Mouse (Mus musculus) midbrain, embryonic 14.5 days (tissue): Measurements from ENCODE around the gene Vps39. TPM values are rescaled to one million over a fixed set of nuclear protein-coding genes. Genes with fewer than 3 reads are reported as not detected.

Experiments used
- ATAC-seq: fragments of 200-750 bp; cut with Nextera tagmentation; 2 replicates; pipeline ENCODE4 v1.8.0; 2017; ENCODE audit warnings: moderate number of reproducible peaks, moderate library complexity; ENCODE audit not compliant: low FRiP score, low TSS enrichment
- DNase-seq: peaks from one replicate; pipeline ENCODE4 v3.0.0-alpha.2; 2015
- H3K27ac ChIP-seq: fragments of 300-500 bp; sonication (generic); replicated peaks from 2 replicates; pipeline ENCODE4 v1.5.1; 2014; ENCODE audit warnings: mild to moderate bottlenecking, low read depth, low read length, moderate library complexity
- H3K27me3 ChIP-seq: fragments of 300-500 bp; sonication (generic); 2 replicates; pipeline ENCODE4 v1.6.1; 2014; ENCODE audit warnings: low read length, control low read depth, mixed read lengths; ENCODE audit not compliant: control insufficient read depth, insufficient read depth
- H3K36me3 ChIP-seq: fragments of 300-500 bp; sonication (generic); 2 replicates; pipeline ENCODE4 v1.6.1; 2014; ENCODE audit warnings: low read length, control low read depth; ENCODE audit not compliant: control insufficient read depth, insufficient read depth
- H3K4me1 ChIP-seq: fragments of 300-500 bp; sonication (generic); 2 replicates; pipeline ENCODE4 v1.6.1; 2014; ENCODE audit warnings: mild to moderate bottlenecking, antibody characterized with exemption, low read length, control low read depth; ENCODE audit not compliant: control insufficient read depth, insufficient read depth
- H3K4me2 ChIP-seq: fragments of 300-500 bp; sonication (generic); 2 replicates; pipeline ENCODE4 v1.6.1; 2014; ENCODE audit warnings: mild to moderate bottlenecking, low read length, moderate library complexity
- H3K4me3 ChIP-seq: fragments of 300-500 bp; sonication (generic); replicated peaks from 2 replicates; pipeline ENCODE4 v1.5.1; 2014; ENCODE audit warnings: low read depth, low read length
- H3K9ac ChIP-seq: fragments of 300-500 bp; sonication (generic); replicated peaks from 2 replicates; pipeline ENCODE4 v1.6.1; 2014; ENCODE audit warnings: mild to moderate bottlenecking, low read length, moderate library complexity
- H3K9me3 ChIP-seq: fragments of 300-500 bp; sonication (generic); 2 replicates; pipeline ENCODE4 v1.6.1; 2016; ENCODE audit warnings: low read length, control low read depth, mixed read lengths; ENCODE audit not compliant: control insufficient read depth
- WGBS: fragments of 180-500 bp; shearing (Covaris S2); extraction: QIAGEN DNeasy Blood & Tissue Kit; methylation state at CpG from one replicate; pipeline ENCODE4 v1.1.7; 2014; 5-methylcytosine and 5-hydroxymethylcytosine counted together
- polyA plus RNA-seq: library from polyadenylated mRNA; unstranded; fragments of >200 nt; fragmentation: Nextera tagmentation; extraction: Ambion mirVana; gene quantifications from 2 replicates; pipeline ENCODE4 v1.2.1, GENCODE M21; 2014

Gene Vps39
- 43.1 and 55.5 TPM in 2 replicates for polyA plus RNA-seq

DNA sequence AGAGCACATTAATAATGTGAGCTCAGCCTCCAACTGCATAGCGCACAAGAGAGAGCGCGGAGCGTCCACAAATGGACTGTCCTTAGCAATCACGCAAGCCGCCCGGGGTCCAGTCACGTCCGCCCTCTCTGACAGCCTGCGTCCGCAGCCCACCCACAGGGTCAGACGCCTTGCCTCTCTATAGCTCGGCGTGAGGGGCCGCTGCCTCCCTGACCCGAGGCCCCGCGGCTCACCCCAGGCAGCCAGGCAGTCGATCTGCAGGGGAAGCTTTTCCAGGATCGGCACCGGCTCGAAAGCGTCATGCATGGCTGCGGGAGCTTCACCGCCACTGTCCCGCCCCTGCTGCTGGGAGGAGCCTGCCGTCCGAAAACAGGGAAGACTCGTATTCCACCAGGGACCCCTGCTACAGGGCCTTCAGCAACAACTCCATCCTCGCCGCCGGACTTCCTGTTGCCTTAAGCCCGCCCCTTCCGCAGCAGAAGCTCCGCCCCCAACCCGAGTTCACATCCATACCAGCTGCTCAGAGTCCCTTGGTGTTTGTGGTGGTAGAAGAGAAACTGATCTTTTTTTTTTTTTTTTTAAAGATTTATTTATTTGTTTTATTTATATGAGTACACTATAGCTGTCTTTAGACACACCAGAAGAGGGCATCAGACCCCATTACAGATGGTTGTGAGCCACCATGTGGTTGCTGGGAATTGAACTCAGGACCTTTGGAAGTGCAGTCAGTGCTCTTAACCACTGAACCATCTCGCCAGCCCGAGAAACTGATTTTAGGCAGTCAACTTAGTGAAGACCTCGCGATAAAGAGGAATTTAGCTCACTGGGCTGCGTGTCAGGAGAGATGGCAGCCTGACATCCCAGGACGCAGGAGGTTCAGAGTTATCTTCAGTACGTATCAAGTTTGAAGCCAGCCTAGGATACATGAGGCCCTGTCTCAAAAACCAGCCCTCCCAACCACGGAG is at the start of gene Vps39:
Gene Vps39, minus strand, starts transcription at position 456 of the 965 bp plus-strand sequence.
- Histone ChIP-seq H3K9me3 (no peaks in the 10 kb centered on the region), H3K4me1 (peaks cover 19% of the 10 kb centered on the region), H3K36me3 (peaks cover 34% of the 10 kb centered on the region), H3K4me2 (peak within 1 kb of the TSS; percentile 73), H3K27me3 (no peaks in the 10 kb centered on the region), H3K9ac (peak within 1 kb of the TSS; percentile 93), H3K27ac (peak within 1 kb of the TSS; percentile 78), H3K4me3 (peak within 1 kb of the TSS; percentile 95)
- ATAC-seq, result peak; percentile 92
- 11% methylated on average over 44 of the region's 44 CpGs for WGBS
- DNase-seq, result peak; percentile 94

DNA sequence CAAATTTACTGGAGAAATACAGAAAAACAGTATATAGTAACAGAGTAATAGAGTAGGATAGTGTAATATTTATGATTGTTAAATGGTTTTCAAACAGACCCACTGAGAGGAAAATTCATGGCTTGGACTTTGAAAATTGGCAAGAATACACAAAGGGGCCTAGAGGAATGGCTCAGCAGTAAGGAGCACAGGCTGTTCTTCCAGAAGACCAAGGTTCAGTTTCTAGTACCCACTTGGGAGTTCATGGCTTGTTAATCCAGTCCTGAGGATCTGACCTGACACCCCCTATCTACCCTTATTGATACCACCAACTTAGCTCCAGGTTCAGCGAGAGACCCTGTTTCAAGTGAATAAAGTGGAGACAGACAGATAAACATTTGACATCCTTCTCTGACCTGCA is 45.0 kb upstream of the Vps39 start:
- Histone ChIP-seq H3K9ac (no peak overlapping the region), H3K9me3 (no peaks in the 10 kb centered on the region), H3K4me2 (no peak overlapping the region), H3K36me3 (peaks cover 47% of the 10 kb centered on the region), H3K4me3 (no peak overlapping the region), H3K27me3 (no peaks in the 10 kb centered on the region), H3K27ac (no peak overlapping the region), H3K4me1 (peaks cover 7% of the 10 kb centered on the region; the same call in 1 of the 2 replicates)
- ATAC-seq (no peak), DNase-seq (no peak)
- WGBS, result 95% methylated on average over 1 of the region's 1 CpGs

DNA sequence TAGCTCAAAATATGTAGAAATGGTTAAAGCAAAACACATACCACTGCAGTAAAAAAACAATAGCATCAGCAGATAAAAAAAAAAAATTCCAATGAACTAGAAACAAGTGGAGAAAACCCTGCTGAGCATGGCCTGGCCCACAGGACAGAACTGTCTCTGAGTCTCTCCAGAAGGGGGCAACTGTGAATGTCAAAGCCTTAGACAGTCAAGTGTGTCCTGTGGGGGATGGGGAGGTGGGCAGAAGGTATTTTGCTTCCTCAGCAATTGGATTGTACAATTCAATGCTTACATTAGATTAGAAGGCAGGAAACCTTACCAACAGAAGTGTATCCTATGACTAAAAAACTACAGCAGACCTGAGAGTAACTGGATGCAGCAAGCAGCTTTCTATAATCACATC is 39.5 kb upstream of the Vps39 start:
- no peak overlapping the region for H3K27ac ChIP-seq

DNA sequence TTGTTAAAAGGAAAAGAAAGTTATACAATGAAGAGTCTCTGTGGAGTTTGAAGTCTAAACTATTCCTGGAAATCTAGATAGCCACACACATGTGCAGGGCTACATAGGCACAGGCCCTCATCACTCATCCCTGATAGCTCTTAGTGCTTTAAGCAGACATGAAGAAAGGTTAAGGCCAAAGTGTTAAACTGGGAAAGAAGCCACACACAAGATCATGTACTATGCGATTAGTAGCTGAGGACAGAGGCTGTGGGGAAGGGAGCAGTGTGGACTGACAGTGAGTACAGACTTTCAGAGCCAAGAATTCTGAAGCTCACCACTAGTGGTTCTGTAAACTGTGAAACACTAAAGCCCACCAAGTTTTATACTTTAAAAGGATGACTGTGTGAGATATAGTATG is 38.0 kb upstream of the Vps39 start:
- no peak for ATAC-seq
- H3K36me3 ChIP-seq, result peaks cover 68% of the 10 kb centered on the region

More for the DNA sequence above, 39.5 kb upstream of the Vps39 start:
- DNase-seq, result no peak
- peaks cover 76% of the 10 kb centered on the region for H3K36me3 ChIP-seq
- H3K9ac ChIP-seq, result no peak overlapping the region
- no peaks in the 10 kb centered on the region for H3K27me3 ChIP-seq
- no peak overlapping the region for H3K4me3 ChIP-seq
- no peak for ATAC-seq
- H3K4me1 ChIP-seq, result no peaks in the 10 kb centered on the region
- no peaks in the 10 kb centered on the region for H3K9me3 ChIP-seq
- H3K4me2 ChIP-seq, result no peak overlapping the region

DNA sequence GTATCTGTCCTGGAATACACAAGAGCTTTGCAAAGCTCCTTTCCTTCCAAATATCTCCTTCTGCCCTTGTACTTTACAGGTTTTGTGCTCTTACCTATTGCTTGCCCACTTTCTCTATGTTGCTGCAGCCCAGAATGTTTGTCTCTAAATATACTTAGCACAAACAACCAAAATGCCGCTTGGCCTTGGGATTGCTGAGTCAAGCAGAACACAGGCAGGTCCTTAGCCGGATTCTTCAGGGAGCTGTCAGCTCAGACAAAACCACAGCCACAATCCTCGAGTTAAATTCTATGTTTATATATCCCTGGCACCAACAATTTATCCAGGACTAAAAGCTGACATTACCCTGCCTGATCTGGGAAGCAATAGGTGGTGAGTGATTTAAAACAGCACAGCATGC is 36.4 kb upstream of the Vps39 start:
- no peak overlapping the region for H3K4me3 ChIP-seq
- DNase-seq, result no peak
- 94% methylated on average over 3 of the region's 3 CpGs for WGBS
- H3K4me1 ChIP-seq, result no peaks in the 10 kb centered on the region
- H3K27me3 ChIP-seq, result no peaks in the 10 kb centered on the region
- peaks cover 62% of the 10 kb centered on the region for H3K36me3 ChIP-seq
- no peak for ATAC-seq
- H3K27ac ChIP-seq, result no peak overlapping the region
- no peak overlapping the region for H3K4me2 ChIP-seq
- no peaks in the 10 kb centered on the region for H3K9me3 ChIP-seq
- no peak overlapping the region for H3K9ac ChIP-seq

More for the DNA sequence above, 38.0 kb upstream of the Vps39 start:
- H3K27me3 ChIP-seq, result no peaks in the 10 kb centered on the region
- H3K4me3 ChIP-seq, result no peak overlapping the region
- H3K9me3 ChIP-seq, result no peaks in the 10 kb centered on the region
- no peak overlapping the region for H3K9ac ChIP-seq
- WGBS, result 98% methylated on average over 1 of the region's 1 CpGs
- H3K4me1 ChIP-seq, result no peaks in the 10 kb centered on the region
- no peak for DNase-seq
- no peak overlapping the region for H3K27ac ChIP-seq
- no peak overlapping the region for H3K4me2 ChIP-seq

DNA sequence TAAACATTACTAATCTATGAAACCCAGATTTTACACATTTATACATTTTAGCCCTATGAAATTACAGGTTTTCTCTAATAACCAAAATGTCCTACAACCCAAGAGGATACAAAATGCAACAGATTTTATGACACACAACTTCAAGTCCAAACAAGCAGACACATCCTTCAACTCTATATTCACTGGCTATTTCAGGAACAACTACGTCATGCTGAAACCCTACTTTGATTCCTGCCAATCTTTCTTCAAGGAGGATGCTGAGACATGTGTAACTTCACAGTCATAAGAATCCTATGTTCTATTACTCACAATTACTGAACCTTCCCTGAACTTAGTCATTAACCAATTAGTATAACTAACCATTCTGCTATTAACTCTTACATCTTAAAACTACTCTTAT is 34.4 kb upstream of the Vps39 start:
- H3K4me2 ChIP-seq, result no peak overlapping the region
- H3K9me3 ChIP-seq, result no peaks in the 10 kb centered on the region
- 98% methylated on average over 1 of the region's 1 CpGs for WGBS
- H3K4me1 ChIP-seq, result no peaks in the 10 kb centered on the region
- DNase-seq (no peak), ATAC-seq (no peak)
- peaks cover 60% of the 10 kb centered on the region for H3K36me3 ChIP-seq
- no peak overlapping the region for H3K27ac ChIP-seq
- H3K4me3 ChIP-seq, result no peak overlapping the region
- no peaks in the 10 kb centered on the region for H3K27me3 ChIP-seq
- no peak overlapping the region for H3K9ac ChIP-seq

DNA sequence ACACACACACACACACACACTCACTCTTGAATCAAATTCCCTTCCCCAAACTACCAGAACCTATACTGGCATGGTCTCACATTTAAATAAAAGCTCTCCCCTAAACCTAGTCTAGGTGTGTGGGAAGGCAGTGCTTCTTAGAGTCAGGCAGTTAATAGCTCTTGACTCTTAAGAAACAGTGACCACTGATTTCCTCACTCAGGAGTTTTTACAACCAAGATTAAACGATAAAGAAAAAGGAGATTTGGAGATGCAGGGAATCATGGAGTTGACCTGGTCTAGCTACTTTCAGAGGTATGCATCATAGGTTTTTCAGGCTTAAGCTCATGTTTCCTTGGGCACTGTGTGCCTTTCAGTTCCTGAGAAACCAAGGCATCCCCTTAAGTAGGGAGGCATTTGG is 33.3 kb upstream of the Vps39 start:
- Histone ChIP-seq H3K36me3 (peaks cover 64% of the 10 kb centered on the region), H3K9ac (no peak overlapping the region), H3K4me3 (no peak overlapping the region), H3K27ac (no peak overlapping the region), H3K4me1 (no peaks in the 10 kb centered on the region), H3K27me3 (no peaks in the 10 kb centered on the region), H3K4me2 (no peak overlapping the region), H3K9me3 (no peaks in the 10 kb centered on the region)
- 100% methylated on average over 1 of the region's 1 CpGs for WGBS
- no peak for DNase-seq
- no peak for ATAC-seq

DNA sequence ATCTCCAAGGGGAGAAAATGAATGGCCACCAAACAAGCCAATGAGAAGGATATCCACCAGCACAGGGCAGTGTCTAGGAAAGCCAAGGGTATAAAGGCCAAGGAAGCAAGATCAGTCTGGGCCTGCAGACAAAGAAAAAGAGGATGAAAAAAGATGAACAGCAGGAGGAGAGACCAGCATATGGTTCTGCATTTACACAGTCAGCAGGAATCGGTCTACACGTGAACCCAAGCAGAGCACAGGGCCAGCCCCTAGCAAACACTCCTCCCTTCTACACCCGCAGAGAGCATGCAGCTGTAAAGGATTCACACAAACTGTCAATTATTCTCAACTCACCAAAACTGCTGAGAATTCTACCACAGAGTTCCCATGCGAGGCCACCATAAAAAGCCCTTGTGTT is 20.9 kb upstream of the Vps39 start:
- ATAC-seq (no peak), DNase-seq (no peak)
- Histone ChIP-seq H3K36me3 (peaks cover 83% of the 10 kb centered on the region), H3K27ac (no peak overlapping the region), H3K4me1 (no peaks in the 10 kb centered on the region), H3K27me3 (no peaks in the 10 kb centered on the region), H3K9ac (no peak overlapping the region), H3K9me3 (no peaks in the 10 kb centered on the region), H3K4me2 (no peak overlapping the region), H3K4me3 (no peak overlapping the region)
- WGBS, result 88% methylated on average over 4 of the region's 4 CpGs
